Mouse (Mus musculus) leukemia stem cell, adult 10-12 weeks (primary cell): ENCODE measurements around the gene H2al1o. TPM values are rescaled to one million over a fixed set of nuclear protein-coding genes. Genes with fewer than 3 reads are reported as not detected.

Experiments used
- polyA plus RNA-seq: library from polyadenylated mRNA; stranded (reverse); fragments of >175 nt; gene quantifications from 2 replicates; pipeline ENCODE4 v1.2.3, GENCODE M21; 2012; ENCODE audit warnings: low replicate concordance

The H2al1o gene
- polyA plus RNA-seq = not detected in 2 replicates

GRCm38 (mm10) chrX:9572309-9572708 is at the start of gene H2al1o:
H2al1o (minus strand) TSS chrX:9572409.

Other genes starting within 250 kb of the H2al1o start
- not detected in 2 replicates for gene H2al1k, start 221.8 kb downstream of the H2al1o start, polyA plus RNA-seq
- gene Cybb, start 84.6 kb downstream of the H2al1o start, polyA plus RNA-seq = 2.1 and 5.0 TPM in 2 replicates
- gene Dynlt3, start 90.6 kb upstream of the H2al1o start, polyA plus RNA-seq = 2.3 TPM in 1 of 2 replicates, not detected in the other